Mouse (Mus musculus): ENCODE data around the gene Rps6kb2. TPM values are rescaled to one million over a fixed set of nuclear protein-coding genes. Genes with fewer than 3 reads are reported as not detected.

Rps6kb2 gene
- polyA plus RNA-seq, 1 experiment from 2014 or later = 22.1 TPM

DNA sequence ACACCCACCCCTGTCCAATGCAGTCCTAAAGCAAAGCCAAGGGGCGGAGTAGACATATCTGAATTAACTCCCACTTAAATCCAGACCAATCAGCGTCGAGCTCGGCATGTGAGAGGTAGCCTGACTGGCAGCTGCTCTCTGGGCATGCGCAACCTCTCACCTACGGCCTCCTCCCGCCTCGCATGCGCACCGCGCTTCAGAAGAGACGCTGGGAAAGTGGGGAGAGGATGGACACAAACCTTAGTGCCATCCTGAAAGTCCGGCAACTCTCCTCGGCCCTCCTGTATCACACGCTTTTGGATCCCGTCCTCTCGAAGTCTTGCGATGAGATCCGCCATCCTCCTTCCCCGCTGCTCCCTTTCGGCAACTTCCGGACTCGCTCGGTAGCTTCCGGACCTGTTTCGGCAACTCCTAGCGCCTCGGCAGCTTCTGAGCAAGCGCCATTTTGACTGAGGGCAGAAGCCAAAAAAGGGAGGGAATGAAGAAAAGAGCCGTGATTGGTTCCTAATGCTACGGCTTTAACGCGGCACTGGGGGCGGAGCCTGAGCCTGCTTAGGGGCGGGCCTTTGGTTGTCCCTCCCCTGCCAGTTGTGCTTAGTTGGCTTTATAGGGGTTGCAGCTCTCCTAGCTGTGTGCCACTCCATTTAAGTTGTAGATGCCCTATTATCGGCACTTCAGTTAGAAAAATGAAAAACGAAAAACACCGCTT lies 41.9 kb downstream of the Rps6kb2 start:
- Histone ChIP-seq H3K4me2 (ENCODE audit: low read depth, low read length) (peak overlapping the region; percentile 64), H3K36me3 (replicated peaks; ENCODE audit: insufficient read depth, low read length) (peaks cover 20% of the 10 kb centered on the region), H3K4me1 (ENCODE audit: insufficient read depth) (peaks cover 41% of the 10 kb centered on the region), H3K27me3 (ENCODE audit: insufficient read depth, low read length) (no peaks in the 10 kb centered on the region), H3K27ac (ENCODE audit: low read depth) (peak overlapping the region; percentile 78), H3K9ac (replicated peaks) (0 out of 2 replicates have a peak overlapping the region, but pooled peaks have one; percentile 1), H3K9me3 (ENCODE audit: low read length) (no peaks in the 10 kb centered on the region), H3K4me3 (ENCODE audit: low read depth, low read length) (peak overlapping the region; percentile 31)
- TF ChIP-seq CTCF (IDR thresholded peaks at IDR 0.05; ENCODE audit: low read depth) (no peak), EP300 (IDR thresholded peaks at IDR 0.05; ENCODE audit: low read depth) (peak; percentile 57; the same call in 1 of the 2 replicates)
- DNase-seq (peak; percentile 97), ATAC-seq (peak; percentile 73)
- WGBS (ENCODE audit: insufficient replicate concordance) = 3% methylated on average over 38 of the region's 38 CpGs

DNA sequence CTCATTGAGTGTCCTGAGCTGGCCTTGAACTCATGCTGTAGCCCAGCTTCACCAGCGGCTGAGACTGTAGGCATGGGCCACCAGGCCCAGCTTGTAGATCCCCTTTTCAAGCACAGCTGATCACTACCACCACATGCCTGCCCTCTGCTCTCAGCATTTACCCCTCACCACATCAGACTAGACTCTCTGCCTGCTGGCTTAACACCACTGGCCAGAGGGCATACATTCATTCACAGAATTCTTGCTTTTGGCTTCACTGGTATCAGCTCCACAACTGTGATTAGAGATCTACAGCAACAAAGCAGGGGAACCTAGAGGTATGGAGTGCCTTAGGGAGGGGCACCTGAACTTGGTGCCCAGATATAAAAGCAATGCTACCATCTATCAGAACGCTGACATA lies 42.7 kb downstream of the Rps6kb2 start:
- no peak overlapping the region for H3K9ac ChIP-seq (replicated peaks)
- no peaks in the 10 kb centered on the region for H3K9me3 ChIP-seq (ENCODE audit: low read length)
- H3K4me1 ChIP-seq (ENCODE audit: insufficient read depth) = peaks cover 41% of the 10 kb centered on the region
- H3K36me3 ChIP-seq (replicated peaks; ENCODE audit: insufficient read depth, low read length) = peaks cover 28% of the 10 kb centered on the region
- no peaks in the 10 kb centered on the region for H3K27me3 ChIP-seq (ENCODE audit: insufficient read depth, low read length)
- DNase-seq (no peak), ATAC-seq (no peak)
- 86% methylated on average over 2 of the region's 2 CpGs for WGBS (ENCODE audit: insufficient replicate concordance)
- H3K4me2 ChIP-seq (ENCODE audit: low read depth, low read length) = peak overlapping the region; percentile 64
- H3K27ac ChIP-seq (ENCODE audit: low read depth) = no peak overlapping the region
- H3K4me3 ChIP-seq (ENCODE audit: low read depth, low read length) = peak overlapping the region; percentile 31; the same call in 1 of the 2 replicates
- TF ChIP-seq CTCF (IDR thresholded peaks at IDR 0.05; ENCODE audit: low read depth) (no peak), EP300 (IDR thresholded peaks at IDR 0.05; ENCODE audit: low read depth) (no peak)

GRCm38 (mm10) chr19:4119716-4120487 lies 43.3 kb downstream of the Rps6kb2 start:
- H3K36me3 ChIP-seq (replicated peaks; ENCODE audit: insufficient read depth, low read length) = peaks cover 34% of the 10 kb centered on the region
- H3K27ac ChIP-seq (ENCODE audit: low read depth) = no peak overlapping the region
- H3K4me3 ChIP-seq (ENCODE audit: low read depth, low read length) = no peak overlapping the region
- H3K27me3 ChIP-seq (ENCODE audit: insufficient read depth, low read length) = no peaks in the 10 kb centered on the region
- ATAC-seq (no peak), DNase-seq (no peak)
- no peak for TF ChIP-seq CTCF (IDR thresholded peaks at IDR 0.05; ENCODE audit: low read depth)
- TF ChIP-seq EP300 (IDR thresholded peaks at IDR 0.05; ENCODE audit: low read depth) = no peak
- 64% methylated on average over 6 of the region's 6 CpGs for WGBS (ENCODE audit: insufficient replicate concordance)
- H3K9ac ChIP-seq (replicated peaks) = no peak overlapping the region
- H3K9me3 ChIP-seq (ENCODE audit: low read length) = no peaks in the 10 kb centered on the region
- peak overlapping the region; percentile 64; the same call in 1 of the 2 replicates for H3K4me2 ChIP-seq (ENCODE audit: low read depth, low read length)
- peaks cover 38% of the 10 kb centered on the region for H3K4me1 ChIP-seq (ENCODE audit: insufficient read depth)

- no peak overlapping the region for H3K9ac ChIP-seq (replicated peaks)
- no peak for DNase-seq
- 93% methylated on average over 2 of the region's 2 CpGs for WGBS (ENCODE audit: insufficient replicate concordance)
- H3K27me3 ChIP-seq (ENCODE audit: insufficient read depth, low read length) = no peaks in the 10 kb centered on the region
- H3K4me2 ChIP-seq (ENCODE audit: low read depth, low read length) = no peak overlapping the region
- TF ChIP-seq CTCF (IDR thresholded peaks at IDR 0.05; ENCODE audit: low read depth) (no peak), EP300 (IDR thresholded peaks at IDR 0.05; ENCODE audit: low read depth) (no peak)
- H3K36me3 ChIP-seq (replicated peaks; ENCODE audit: insufficient read depth, low read length) = peaks cover 44% of the 10 kb centered on the region
- H3K27ac ChIP-seq (ENCODE audit: low read depth) = no peak overlapping the region
- H3K4me1 ChIP-seq (ENCODE audit: insufficient read depth) = peaks cover 41% of the 10 kb centered on the region
- H3K4me3 ChIP-seq (ENCODE audit: low read depth, low read length) = no peak overlapping the region
- ATAC-seq = no peak
- H3K9me3 ChIP-seq (ENCODE audit: low read length) = no peaks in the 10 kb centered on the region
Observed at GRCm38 (mm10) chr19:4118350-4118749, 44.8 kb downstream of the Rps6kb2 start.

DNA sequence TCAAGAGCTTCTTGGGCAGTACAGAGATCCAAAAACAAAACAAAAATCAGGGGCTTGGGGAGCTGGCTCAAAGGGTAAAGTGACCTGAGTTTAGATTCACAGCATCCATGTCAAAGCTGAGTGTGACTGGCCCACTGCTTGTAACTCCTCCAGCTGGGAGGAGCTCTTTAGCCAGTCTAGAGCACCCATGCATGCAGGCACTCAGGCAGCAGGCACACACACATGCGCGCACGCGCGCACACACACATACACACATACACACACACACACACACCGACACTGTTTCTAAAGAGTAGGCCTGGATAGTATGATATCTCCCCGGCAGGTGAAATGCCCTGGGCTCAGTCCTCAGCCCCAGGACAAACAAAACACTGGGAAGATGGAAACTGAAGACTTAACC lies 46.1 kb downstream of the Rps6kb2 start:
- DNase-seq = no peak
- H3K36me3 ChIP-seq (replicated peaks; ENCODE audit: insufficient read depth, low read length) = peaks cover 54% of the 10 kb centered on the region
- 90% methylated on average over 7 of the region's 7 CpGs for WGBS (ENCODE audit: insufficient replicate concordance)

DNA sequence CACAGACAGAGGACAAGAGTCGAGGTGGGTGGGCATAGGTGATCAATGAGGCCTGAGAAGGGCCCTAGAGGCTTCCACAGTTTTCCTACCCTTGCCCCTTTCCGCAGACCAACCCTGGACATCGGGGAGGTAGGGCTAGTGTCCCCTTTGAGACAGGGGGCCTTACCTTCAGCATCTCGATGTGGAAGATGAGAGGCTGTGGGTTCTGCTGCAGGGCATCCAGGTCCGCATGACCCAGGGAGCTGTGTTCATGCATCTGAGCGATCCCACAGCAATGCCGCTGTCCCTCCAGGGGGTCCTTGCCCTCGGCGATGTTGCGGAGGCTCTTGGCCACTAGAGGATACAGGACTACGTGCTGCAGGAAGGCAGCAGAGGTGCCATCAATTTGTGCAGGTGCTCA lies 47.3 kb downstream of the Rps6kb2 start:
- ATAC-seq (no peak), DNase-seq (no peak)
- H3K4me1 ChIP-seq (ENCODE audit: insufficient read depth) = peaks cover 44% of the 10 kb centered on the region
- no peaks in the 10 kb centered on the region for H3K9me3 ChIP-seq (ENCODE audit: low read length)
- H3K27me3 ChIP-seq (ENCODE audit: insufficient read depth, low read length) = no peaks in the 10 kb centered on the region
- H3K9ac ChIP-seq (replicated peaks) = no peak overlapping the region
- no peak overlapping the region for H3K27ac ChIP-seq (ENCODE audit: low read depth)
- no peak overlapping the region for H3K4me2 ChIP-seq (ENCODE audit: low read depth, low read length)
- TF ChIP-seq CTCF (IDR thresholded peaks at IDR 0.05; ENCODE audit: low read depth) = no peak
- no peak for TF ChIP-seq EP300 (IDR thresholded peaks at IDR 0.05; ENCODE audit: low read depth)
- H3K36me3 ChIP-seq (replicated peaks; ENCODE audit: insufficient read depth, low read length) = peaks cover 63% of the 10 kb centered on the region
- WGBS (ENCODE audit: insufficient replicate concordance) = 89% methylated on average over 11 of the region's 11 CpGs
- H3K4me3 ChIP-seq (ENCODE audit: low read depth, low read length) = no peak overlapping the region

More for the DNA sequence above, 46.1 kb downstream of the Rps6kb2 start:
- Histone ChIP-seq H3K4me3 (ENCODE audit: low read depth, low read length) (no peak overlapping the region), H3K4me2 (ENCODE audit: low read depth, low read length) (no peak overlapping the region), H3K9ac (replicated peaks) (no peak overlapping the region), H3K4me1 (ENCODE audit: insufficient read depth) (peaks cover 47% of the 10 kb centered on the region), H3K27me3 (ENCODE audit: insufficient read depth, low read length) (no peaks in the 10 kb centered on the region), H3K27ac (ENCODE audit: low read depth) (no peak overlapping the region), H3K9me3 (ENCODE audit: low read length) (no peaks in the 10 kb centered on the region)
- no peak for ATAC-seq
- TF ChIP-seq EP300 (IDR thresholded peaks at IDR 0.05; ENCODE audit: low read depth) (no peak), CTCF (IDR thresholded peaks at IDR 0.05; ENCODE audit: low read depth) (no peak)

Data from liver, postnatal 0 days (tissue).